Comparison of ENCODE assay signal across 25 mouse cellular contexts in genomic region chr2:174566752-174567151, GRCm38 (mm10).
DNase-seq lines count a peak whose midpoint lies in the region; ATAC-seq lines count a peak whose summit lies in the region.
"Had no signal": no experiment of that assay in that cellular context is flagged by ENCODE, and none has a peak within 500 bp of the region (broad histone marks: within the 10 kb centered on the region; RNA-seq: fewer than 3 reads in every experiment).

No protein-coding gene starts in this region.

- ATAC-seq in forebrain, embryonic 14.5 days = no peak; the same call in 1 of the 2 replicates
- ATAC-seq in forebrain, embryonic 12.5 days (ENCODE audit: low FRiP score) = no peak
- ATAC-seq: forebrain, embryonic 16.5 days; intestine, embryonic 16.5 days; midbrain, embryonic 13.5 days had no signal

- no peak overlapping the region for H3K4me3 ChIP-seq in forebrain, embryonic 14.5 days (ENCODE audit: low read depth, low read length)
- H3K4me3 ChIP-seq in forebrain, embryonic 12.5 days (replicated peaks) = no peak overlapping the region
- H3K4me3 ChIP-seq: embryonic facial prominence, embryonic 12.5 days; gastrocnemius, adult 2 months; heart, embryonic 13.5 days; midbrain, embryonic 13.5 days; neural tube, embryonic 13.5 days had no signal

- H3K36me3 ChIP-seq in forebrain, embryonic 14.5 days (ENCODE audit: control insufficient read depth, insufficient read depth, low read length) = no peaks in the 10 kb centered on the region
- H3K36me3 ChIP-seq in forebrain, embryonic 12.5 days (replicated peaks) = no peaks in the 10 kb centered on the region
- H3K36me3 ChIP-seq: embryonic facial prominence, embryonic 12.5 days; heart, embryonic 13.5 days; midbrain, embryonic 13.5 days; neural tube, embryonic 13.5 days had no signal

- 0 out of 2 replicates have a peak, but pooled peaks cover 5% of the 10 kb centered on the region for H3K4me1 ChIP-seq in forebrain, embryonic 14.5 days (ENCODE audit: control insufficient read depth, insufficient read depth, low read length)
- H3K4me1 ChIP-seq in forebrain, embryonic 12.5 days = peaks cover 18% of the 10 kb centered on the region

- DNase-seq in forebrain, embryonic 14.5 days (ENCODE audit: low spot score) = peak; percentile 23
- peak; percentile 25 to 29 for DNase-seq in layer of hippocampus, postnatal 10 days (ENCODE audit: low spot score in 2 of 2)
- no peak for DNase-seq in layer of hippocampus, adult 11-12 months (ENCODE audit: low spot score)
- peak; percentile 18 for DNase-seq in R1 (ENCODE audit: low read depth, low spot score)
- peak; percentile 36 for DNase-seq in brain, adult 2 months (ENCODE audit: low read depth, low spot score)
- DNase-seq in urinary bladder, postnatal 14 days (ENCODE audit: low spot score) = no peak
- DNase-seq: adrenal gland, adult 8-10 months; cerebellum, adult 18-20 months; cerebellum, postnatal 36 days; gastrocnemius, adult 2 months; heart, postnatal 10 days; liver; lung, adult 2 months; lung, postnatal 10 days; thymus, postnatal 36 days had no signal

- 43% methylated on average over 4 of the region's 4 CpGs for WGBS in forebrain, embryonic 14.5 days
- WGBS in forebrain, embryonic 12.5 days = 60% methylated on average over 4 of the region's 4 CpGs

- no peaks in the 10 kb centered on the region for H3K9me3 ChIP-seq in forebrain, embryonic 14.5 days (replicated peaks; ENCODE audit: control insufficient read depth, low read length)
- H3K9me3 ChIP-seq in forebrain, embryonic 12.5 days = no peaks in the 10 kb centered on the region
- H3K9me3 ChIP-seq: embryonic facial prominence, embryonic 12.5 days; heart, embryonic 13.5 days; midbrain, embryonic 13.5 days; neural tube, embryonic 13.5 days had no signal

- no peak overlapping the region for H3K27ac ChIP-seq in forebrain, embryonic 14.5 days (ENCODE audit: low read depth, low read length)
- no peak overlapping the region for H3K27ac ChIP-seq in forebrain, embryonic 12.5 days
- H3K27ac ChIP-seq: embryonic facial prominence, embryonic 12.5 days; gastrocnemius, adult 2 months; heart, embryonic 13.5 days; kidney, postnatal 0 days; liver, embryonic 14.5 days; macrophage; midbrain, embryonic 13.5 days; neural tube, embryonic 13.5 days had no signal

- H3K4me2 ChIP-seq in forebrain, embryonic 14.5 days (ENCODE audit: low read length) = no peak overlapping the region
- H3K4me2 ChIP-seq in forebrain, embryonic 12.5 days = no peak overlapping the region
- H3K4me2 ChIP-seq: embryonic facial prominence, embryonic 12.5 days; heart, embryonic 13.5 days; midbrain, embryonic 13.5 days; neural tube, embryonic 13.5 days had no signal

- no peak overlapping the region for H3K9ac ChIP-seq in forebrain, embryonic 14.5 days (ENCODE audit: low read length)
- H3K9ac ChIP-seq in forebrain, embryonic 12.5 days = no peak overlapping the region
- H3K9ac ChIP-seq: embryonic facial prominence, embryonic 12.5 days; heart, embryonic 13.5 days; liver, embryonic 14.5 days; midbrain, embryonic 13.5 days; neural tube, embryonic 13.5 days had no signal

- H3K27me3 ChIP-seq in forebrain, embryonic 14.5 days (replicated peaks; ENCODE audit: control insufficient read depth, insufficient read depth, low read length) = no peaks in the 10 kb centered on the region
- no peaks in the 10 kb centered on the region for H3K27me3 ChIP-seq in forebrain, embryonic 12.5 days
- H3K27me3 ChIP-seq: embryonic facial prominence, embryonic 12.5 days; heart, embryonic 13.5 days; midbrain, embryonic 13.5 days; neural tube, embryonic 13.5 days had no signal

Comparison
In these comparisons a context has a peak if more than half of its experiments do, and no peak if none do; other contexts are left out.
1. DNase-seq: peak in forebrain, embryonic 14.5 days (single experiment), layer of hippocampus, postnatal 10 days (2 of 2), R1 (single experiment) and brain, adult 2 months (single experiment); none in layer of hippocampus, adult 11-12 months (single experiment) and urinary bladder, postnatal 14 days (single experiment).